ENCODE assay signal across 9 mouse cellular contexts in the genomic region with DNA sequence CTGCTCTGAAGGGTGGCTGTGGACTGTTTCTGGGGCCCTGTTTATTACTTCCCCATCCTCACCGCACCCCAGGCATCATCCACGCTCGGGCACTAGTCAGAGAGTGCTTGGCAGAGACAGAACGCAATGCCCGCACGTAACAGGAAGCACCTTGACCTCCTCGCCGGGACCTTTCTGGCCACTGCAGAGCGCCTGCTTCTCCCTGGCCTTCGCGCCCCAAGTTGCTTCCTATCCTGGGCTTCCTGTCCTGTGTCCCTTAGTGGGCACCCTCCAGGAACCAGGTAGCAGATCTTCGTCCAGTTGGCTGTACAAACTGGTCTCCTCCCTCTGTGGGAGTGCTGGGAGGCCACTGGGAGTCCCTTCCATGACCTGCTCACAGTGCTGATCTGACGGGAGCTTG. TPM values are rescaled to one million over a fixed set of nuclear protein-coding genes. Genes with fewer than 3 reads are reported as not detected.
A peak's percentile ranks its signal among the peaks of the same experiment; 100 is the strongest.
DNase-seq lines count a peak whose midpoint lies in the region; ATAC-seq and TF ChIP-seq lines count a peak whose summit lies in the region.
"Had no signal": no experiment of that assay in that cellular context is flagged by ENCODE, and none has a peak within 500 bp of the region (broad histone marks: within the 10 kb centered on the region; RNA-seq: fewer than 3 reads in every experiment).

No protein-coding gene starts in this region.

- H3K9me3 ChIP-seq in hindbrain, embryonic 10.5 days = no peaks in the 10 kb centered on the region
- H3K9me3 ChIP-seq in hindbrain, embryonic 16.5 days (ENCODE audit: control insufficient read depth, low read length) = no peaks in the 10 kb centered on the region
- no peaks in the 10 kb centered on the region for H3K9me3 ChIP-seq in liver, postnatal 0 days (ENCODE audit: low read length)

- no peak overlapping the region for H3K27ac ChIP-seq in hindbrain, embryonic 10.5 days
- no peak overlapping the region for H3K27ac ChIP-seq in hindbrain, embryonic 16.5 days (ENCODE audit: low read depth, low read length)
- H3K27ac ChIP-seq in bone marrow, adult 2 months (ENCODE audit: control insufficient read depth, insufficient read depth, low read depth, low read length, poor library complexity) = peak overlapping the region; percentile 97
- peak overlapping the region; percentile 95 for H3K27ac ChIP-seq in liver, postnatal 0 days (ENCODE audit: low read depth)

- DNase-seq in CD4-positive, CD25-positive, alpha-beta regulatory T cell, adult 2 months (ENCODE audit: low read depth, low spot score) = peak; percentile 30
- no peak for DNase-seq in hindbrain, embryonic 10.5 days (ENCODE audit: low spot score)
- DNase-seq in liver, postnatal 0 days = peak; percentile 54
- no peak for DNase-seq in right cerebral cortex, postnatal 4 days

- peaks cover 59% of the 10 kb centered on the region for H3K4me1 ChIP-seq in hindbrain, embryonic 10.5 days (replicated peaks)
- peaks cover 49% of the 10 kb centered on the region for H3K4me1 ChIP-seq in hindbrain, embryonic 16.5 days (ENCODE audit: control insufficient read depth, insufficient read depth, low read depth, low read length)
- peaks cover 3% of the 10 kb centered on the region; the same call in 1 of the 2 replicates for H3K4me1 ChIP-seq in bone marrow, adult 2 months (ENCODE audit: control insufficient read depth, insufficient read depth, low read length)
- peaks cover 39% of the 10 kb centered on the region for H3K4me1 ChIP-seq in liver, postnatal 0 days (ENCODE audit: insufficient read depth)

- WGBS in hindbrain, embryonic 10.5 days = 92% methylated on average over 13 of the region's 13 CpGs
- 94% methylated on average over 13 of the region's 13 CpGs for WGBS in hindbrain, embryonic 16.5 days
- 35% methylated on average over 13 of the region's 13 CpGs for WGBS in bone marrow, adult 2 months
- 67% methylated on average over 13 of the region's 13 CpGs for WGBS in liver, postnatal 0 days (ENCODE audit: insufficient replicate concordance)

- no peak overlapping the region for H3K9ac ChIP-seq in hindbrain, embryonic 16.5 days (ENCODE audit: low read depth, low read length)
- peak overlapping the region; percentile 41 for H3K9ac ChIP-seq in liver, postnatal 0 days (replicated peaks)

- H3K36me3 ChIP-seq in hindbrain, embryonic 10.5 days = no peaks in the 10 kb centered on the region
- H3K36me3 ChIP-seq in hindbrain, embryonic 16.5 days (ENCODE audit: control insufficient read depth, insufficient read depth, low read length) = no peaks in the 10 kb centered on the region
- peaks cover 7% of the 10 kb centered on the region for H3K36me3 ChIP-seq in liver, postnatal 0 days (replicated peaks; ENCODE audit: insufficient read depth, low read length)

- TF ChIP-seq POLR2A in bone marrow, adult 2 months (IDR thresholded peaks at IDR 0.05; ENCODE audit: borderline replicate concordance, control insufficient read depth, low read depth, low read length) = peak; percentile 22; the same call in 1 of the 2 replicates

- no peak for TF ChIP-seq CTCF in bone marrow, adult 2 months (IDR thresholded peaks at IDR 0.05; ENCODE audit: control insufficient read depth, insufficient read depth, low read length)
- no peak for TF ChIP-seq CTCF in liver, postnatal 0 days (IDR thresholded peaks at IDR 0.05; ENCODE audit: low read depth)

- no peak for TF ChIP-seq EP300 in liver, postnatal 0 days (IDR thresholded peaks at IDR 0.05; ENCODE audit: low read depth)

- ATAC-seq in CD4-positive, CD25-positive, alpha-beta regulatory T cell, adult 4 months = no peak
- ATAC-seq in hindbrain, embryonic 16.5 days = no peak
- no peak for ATAC-seq in liver, postnatal 0 days
- ATAC-seq in erythroid progenitor cell, adult 5-6 weeks (replicated peaks; ENCODE audit: low FRiP score, poor library complexity, severe bottlenecking) = no peak

- no peak overlapping the region for H3K4me2 ChIP-seq in hindbrain, embryonic 16.5 days (ENCODE audit: low read length)
- peak overlapping the region; percentile 95 for H3K4me2 ChIP-seq in liver, postnatal 0 days (ENCODE audit: low read depth, low read length)

- H3K27me3 ChIP-seq in hindbrain, embryonic 10.5 days (ENCODE audit: insufficient read depth, poor library complexity, severe bottlenecking) = peaks cover 53% of the 10 kb centered on the region
- no peaks in the 10 kb centered on the region for H3K27me3 ChIP-seq in hindbrain, embryonic 16.5 days (replicated peaks; ENCODE audit: control insufficient read depth, insufficient read depth, low read length)
- peaks cover 19% of the 10 kb centered on the region for H3K27me3 ChIP-seq in liver, postnatal 0 days (ENCODE audit: insufficient read depth, low read length)

- H3K4me3 ChIP-seq in hindbrain, embryonic 10.5 days = peak overlapping the region; percentile 78; the same call in 1 of the 2 replicates
- H3K4me3 ChIP-seq in hindbrain, embryonic 16.5 days (ENCODE audit: low read length) = no peak overlapping the region
- H3K4me3 ChIP-seq in bone marrow, adult 2 months (replicated peaks; ENCODE audit: control insufficient read depth, low read depth, low read length) = peak overlapping the region; percentile 70
- H3K4me3 ChIP-seq in liver, postnatal 0 days (ENCODE audit: low read depth, low read length) = peak overlapping the region; percentile 68; the same call in 1 of the 2 replicates

RNA-seq across cellular contexts. Expression of a gene that starts 1.4 kb away (rescaled TPM):
- polyA plus RNA-seq in CD4-positive, CD25-positive, alpha-beta regulatory T cell, adult 4 months (2017; shearing (Covaris generic)) = 100 to 1,000 TPM in 1 of 2 experiments, 10 to 100 TPM in 1; 98.7 to 113 TPM
- polyA plus RNA-seq in hindbrain, embryonic 10.5 days (2016; fragmentation: Nextera tagmentation; extraction: Ambion mirVana) = 8.5 and 19.9 TPM in 2 replicates
- polyA plus RNA-seq in hindbrain, embryonic 16.5 days (2015; fragmentation: Nextera tagmentation; extraction: Ambion mirVana) = 87.3 and 91.9 TPM in 2 replicates
- 72.3 and 159 TPM in 2 replicates for polyA plus RNA-seq in bone marrow, adult 2 months (2011; ENCODE audit: insufficient read depth, insufficient read length, low replicate concordance, missing spikeins)
- 6.6 and 7.4 TPM in 2 replicates for polyA plus RNA-seq in liver, postnatal 0 days (2015; fragmentation: Nextera tagmentation; extraction: Ambion mirVana)
- total RNA-seq in erythroid progenitor cell, adult 5-6 weeks (2015; ENCODE audit: low replicate concordance) = 56.6 and 67.1 TPM in 2 replicates
- 33.9 and 60.9 TPM in 2 replicates for total RNA-seq in erythroid progenitor cell, adult 5-6 weeks (2017; ENCODE audit: low replicate concordance)

RNA-seq across cellular contexts. Expression of a gene that starts 1.4 kb away (rescaled TPM):
- 100 to 1,000 TPM; 328 to 403 TPM for polyA plus RNA-seq in CD4-positive, CD25-positive, alpha-beta regulatory T cell, adult 4 months (2017; shearing (Covaris generic))
- polyA plus RNA-seq in hindbrain, embryonic 10.5 days (2016; fragmentation: Nextera tagmentation; extraction: Ambion mirVana) = 90.5 and 93.3 TPM in 2 replicates
- 85.4 and 86.4 TPM in 2 replicates for polyA plus RNA-seq in hindbrain, embryonic 16.5 days (2015; fragmentation: Nextera tagmentation; extraction: Ambion mirVana)
- 93.3 and 143 TPM in 2 replicates for polyA plus RNA-seq in bone marrow, adult 2 months (2011; ENCODE audit: insufficient read depth, insufficient read length, low replicate concordance, missing spikeins)
- 91.2 and 91.9 TPM in 2 replicates for polyA plus RNA-seq in liver, postnatal 0 days (2015; fragmentation: Nextera tagmentation; extraction: Ambion mirVana)
- total RNA-seq in erythroid progenitor cell, adult 5-6 weeks (2015; ENCODE audit: low replicate concordance) = 118 and 124 TPM in 2 replicates
- 17.9 and 36.3 TPM in 2 replicates for total RNA-seq in erythroid progenitor cell, adult 5-6 weeks (2017; ENCODE audit: low replicate concordance)

RNA-seq across cellular contexts. Expression of a gene that starts 17.0 kb away (rescaled TPM):
- polyA plus RNA-seq in CD4-positive, CD25-positive, alpha-beta regulatory T cell, adult 4 months (2017; shearing (Covaris generic)) = not detected
- polyA plus RNA-seq in hindbrain, embryonic 10.5 days (2016; fragmentation: Nextera tagmentation; extraction: Ambion mirVana) = not detected in 2 replicates
- polyA plus RNA-seq in hindbrain, embryonic 16.5 days (2015; fragmentation: Nextera tagmentation; extraction: Ambion mirVana) = not detected in 2 replicates
- not detected in 2 replicates for polyA plus RNA-seq in bone marrow, adult 2 months (2011; ENCODE audit: insufficient read depth, insufficient read length, low replicate concordance, missing spikeins)
- 0.38 and 0.43 TPM in 2 replicates for polyA plus RNA-seq in liver, postnatal 0 days (2015; fragmentation: Nextera tagmentation; extraction: Ambion mirVana)
- total RNA-seq in erythroid progenitor cell, adult 5-6 weeks (2015; ENCODE audit: low replicate concordance) = not detected in 2 replicates
- not detected in 2 replicates for total RNA-seq in erythroid progenitor cell, adult 5-6 weeks (2017; ENCODE audit: low replicate concordance)
- polyA plus RNA-seq: forebrain, embryonic 11.5 days had no signal

RNA-seq across cellular contexts. Expression of a gene that starts 27.2 kb away (rescaled TPM):
- 100 to 1,000 TPM; 179 to 208 TPM for polyA plus RNA-seq in CD4-positive, CD25-positive, alpha-beta regulatory T cell, adult 4 months (2017; shearing (Covaris generic))
- 65.8 and 73.9 TPM in 2 replicates for polyA plus RNA-seq in hindbrain, embryonic 10.5 days (2016; fragmentation: Nextera tagmentation; extraction: Ambion mirVana)
- 109 and 113 TPM in 2 replicates for polyA plus RNA-seq in hindbrain, embryonic 16.5 days (2015; fragmentation: Nextera tagmentation; extraction: Ambion mirVana)
- polyA plus RNA-seq in bone marrow, adult 2 months (2011; ENCODE audit: insufficient read depth, insufficient read length, low replicate concordance, missing spikeins) = 22.0 and 53.5 TPM in 2 replicates
- 23.1 and 26.8 TPM in 2 replicates for polyA plus RNA-seq in liver, postnatal 0 days (2015; fragmentation: Nextera tagmentation; extraction: Ambion mirVana)
- total RNA-seq in erythroid progenitor cell, adult 5-6 weeks (2015; ENCODE audit: low replicate concordance) = 33.5 and 72.1 TPM in 2 replicates
- total RNA-seq in erythroid progenitor cell, adult 5-6 weeks (2017; ENCODE audit: low replicate concordance) = 41.2 and 41.8 TPM in 2 replicates

RNA-seq across cellular contexts. Expression of a gene that starts 39.1 kb away (rescaled TPM):
- polyA plus RNA-seq in CD4-positive, CD25-positive, alpha-beta regulatory T cell, adult 4 months (2017; shearing (Covaris generic)) = 100 to 1,000 TPM; 158 to 206 TPM
- polyA plus RNA-seq in hindbrain, embryonic 10.5 days (2016; fragmentation: Nextera tagmentation; extraction: Ambion mirVana) = not detected in 2 replicates
- polyA plus RNA-seq in hindbrain, embryonic 16.5 days (2015; fragmentation: Nextera tagmentation; extraction: Ambion mirVana) = 0.26 TPM in 1 of 2 replicates, not detected in the other
- polyA plus RNA-seq in bone marrow, adult 2 months (2011; ENCODE audit: insufficient read depth, insufficient read length, low replicate concordance, missing spikeins) = 13.5 and 18.0 TPM in 2 replicates
- 64.5 and 67.3 TPM in 2 replicates for polyA plus RNA-seq in liver, postnatal 0 days (2015; fragmentation: Nextera tagmentation; extraction: Ambion mirVana)
- total RNA-seq in erythroid progenitor cell, adult 5-6 weeks (2015; ENCODE audit: low replicate concordance) = 8.8 and 15.9 TPM in 2 replicates
- total RNA-seq in erythroid progenitor cell, adult 5-6 weeks (2017; ENCODE audit: low replicate concordance) = 16.8 and 19.8 TPM in 2 replicates
- polyA plus RNA-seq: forebrain, embryonic 11.5 days had no signal

Comparison
In these comparisons a context has a peak if more than half of its experiments do, and no peak if none do; other contexts are left out.
1. DNase-seq: peak in CD4-positive, CD25-positive, alpha-beta regulatory T cell, adult 2 months (single experiment) and liver, postnatal 0 days (single experiment); none in hindbrain, embryonic 10.5 days (single experiment) and right cerebral cortex, postnatal 4 days (single experiment).
2. H3K27ac ChIP-seq: peak in bone marrow, adult 2 months (single experiment) and liver, postnatal 0 days (single experiment); none in hindbrain, embryonic 10.5 days (single experiment) and hindbrain, embryonic 16.5 days (single experiment).